Mouse (Mus musculus): ENCODE data around the gene Med20. TPM values are rescaled to one million over a fixed set of nuclear protein-coding genes. Genes with fewer than 3 reads are reported as not detected.
"Not testable (repeated sequence)": the region's sequence is repeated elsewhere in the genome, so short reads cannot be mapped to it uniquely, and the experiment has no call there.

The Med20 gene
- polyA plus RNA-seq, 1 experiment, result 17.0 TPM

DNA sequence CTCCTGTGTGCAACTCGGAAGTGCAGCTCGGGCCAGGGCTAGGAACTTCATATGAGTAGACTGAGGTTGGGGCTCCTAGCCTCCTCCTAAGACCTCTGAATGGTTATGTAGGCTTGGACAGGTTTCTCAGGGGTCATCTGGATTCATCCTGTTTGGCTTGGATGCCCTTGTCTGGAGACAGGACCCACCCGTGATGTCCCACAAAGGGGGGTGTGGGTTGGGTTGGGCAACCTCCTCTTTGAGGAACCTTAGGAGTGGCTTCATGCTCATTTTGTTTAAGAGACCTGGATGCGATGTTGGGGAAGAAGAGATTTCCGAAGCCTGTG lies 14.6 kb upstream of the Med20 start:
- Histone ChIP-seq H3K27ac (ENCODE audit: control insufficient read depth, insufficient read depth, low read depth, low read length) (no peak overlapping the region), H3K4me1 (ENCODE audit: control insufficient read depth, insufficient read depth, low read length) (peaks cover 29% of the 10 kb centered on the region), H3K36me3 (ENCODE audit: control insufficient read depth, insufficient read depth, low read length) (no peaks in the 10 kb centered on the region; the same call in 1 of the 2 replicates), H3K4me3 (ENCODE audit: control insufficient read depth, low read depth, low read length) (no peak overlapping the region), H3K27me3 (ENCODE audit: control insufficient read depth, insufficient read depth, low read length) (no peaks in the 10 kb centered on the region)
- TF ChIP-seq CTCF (IDR thresholded peaks at IDR 0.05; ENCODE audit: control insufficient read depth, insufficient read depth, insufficient replicate concordance, low read depth, low read length) (no peak), POLR2A (IDR thresholded peaks at IDR 0.05; ENCODE audit: control insufficient read depth, low read depth, low read length) (no peak)

DNA sequence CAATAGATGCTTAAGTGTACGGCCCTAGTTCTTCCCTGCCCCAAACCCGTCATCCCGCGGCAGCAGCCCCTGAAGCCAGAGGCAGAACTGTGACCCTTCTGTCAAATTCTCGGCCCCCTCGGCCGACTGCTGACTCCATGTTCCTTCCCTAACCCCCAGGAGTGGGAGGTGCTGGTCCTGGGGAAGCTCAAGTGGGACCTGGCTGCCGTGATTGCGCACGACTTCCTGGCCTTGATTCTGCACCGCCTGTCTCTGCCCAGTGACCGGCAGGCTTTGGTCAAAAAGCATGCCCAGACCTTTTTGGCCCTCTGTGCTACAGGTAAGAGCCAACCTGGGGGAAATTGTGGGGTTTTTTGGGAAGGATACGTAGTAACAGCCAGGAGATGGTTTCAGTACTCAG lies 14.1 kb upstream of the Med20 start:
- H3K27ac ChIP-seq (ENCODE audit: control insufficient read depth, insufficient read depth, low read depth, low read length), result no peak overlapping the region
- H3K27me3 ChIP-seq (ENCODE audit: control insufficient read depth, insufficient read depth, low read length), result no peaks in the 10 kb centered on the region
- H3K36me3 ChIP-seq (ENCODE audit: control insufficient read depth, insufficient read depth, low read length), result no peaks in the 10 kb centered on the region; the same call in 1 of the 2 replicates
- H3K4me3 ChIP-seq (ENCODE audit: control insufficient read depth, low read depth, low read length), result no peak overlapping the region
- TF ChIP-seq CTCF (IDR thresholded peaks at IDR 0.05; ENCODE audit: control insufficient read depth, insufficient read depth, insufficient replicate concordance, low read depth, low read length), result no peak
- no peak for TF ChIP-seq POLR2A (IDR thresholded peaks at IDR 0.05; ENCODE audit: control insufficient read depth, low read depth, low read length)
- H3K4me1 ChIP-seq (ENCODE audit: control insufficient read depth, insufficient read depth, low read length), result peaks cover 29% of the 10 kb centered on the region

DNA sequence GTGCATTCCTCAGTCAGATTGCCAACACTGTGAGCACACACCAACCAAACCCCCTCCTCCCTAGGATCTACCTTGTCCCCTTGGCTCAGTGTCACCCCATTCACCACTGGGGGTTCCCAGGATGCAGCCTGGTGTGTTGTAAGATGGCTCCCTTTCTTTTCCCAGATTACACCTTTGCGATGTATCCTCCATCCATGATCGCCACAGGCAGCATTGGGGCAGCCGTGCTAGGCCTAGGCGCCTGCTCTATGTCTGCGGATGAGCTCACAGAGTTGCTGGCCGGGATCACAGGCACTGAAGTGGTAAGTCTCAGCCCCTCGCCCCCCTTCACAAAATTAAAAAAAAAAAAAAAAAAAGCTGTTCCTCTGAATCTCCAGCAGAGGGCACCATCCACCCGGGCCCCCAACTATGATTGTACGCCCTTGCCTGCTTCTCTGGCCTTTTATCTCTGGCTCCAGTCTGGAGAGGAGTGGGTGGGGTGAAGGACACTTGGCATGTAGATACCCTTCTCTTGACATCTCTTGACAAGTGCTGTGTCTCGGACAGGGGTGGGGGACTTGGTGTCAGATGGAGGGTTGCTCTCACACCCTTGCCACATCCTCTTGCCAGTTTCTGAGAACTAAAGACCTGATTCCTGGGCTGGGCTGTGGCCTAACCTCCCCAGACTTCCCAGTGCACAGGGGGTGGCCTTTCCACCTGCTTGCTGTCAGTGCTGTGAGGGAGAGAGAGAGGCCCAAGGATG lies 13.4 kb upstream of the Med20 start:
- H3K27ac ChIP-seq (ENCODE audit: control insufficient read depth, insufficient read depth, low read depth, low read length), result no peak overlapping the region
- TF ChIP-seq POLR2A (IDR thresholded peaks at IDR 0.05; ENCODE audit: control insufficient read depth, low read depth, low read length) (no peak), CTCF (IDR thresholded peaks at IDR 0.05; ENCODE audit: control insufficient read depth, insufficient read depth, insufficient replicate concordance, low read depth, low read length) (no peak)
- no peaks in the 10 kb centered on the region for H3K27me3 ChIP-seq (ENCODE audit: control insufficient read depth, insufficient read depth, low read length)
- no peak overlapping the region; the same call in 1 of the 2 replicates for H3K4me3 ChIP-seq (ENCODE audit: control insufficient read depth, low read depth, low read length)
- no peaks in the 10 kb centered on the region; the same call in 1 of the 2 replicates for H3K36me3 ChIP-seq (ENCODE audit: control insufficient read depth, insufficient read depth, low read length)
- peaks cover 25% of the 10 kb centered on the region for H3K4me1 ChIP-seq (ENCODE audit: control insufficient read depth, insufficient read depth, low read length)

DNA sequence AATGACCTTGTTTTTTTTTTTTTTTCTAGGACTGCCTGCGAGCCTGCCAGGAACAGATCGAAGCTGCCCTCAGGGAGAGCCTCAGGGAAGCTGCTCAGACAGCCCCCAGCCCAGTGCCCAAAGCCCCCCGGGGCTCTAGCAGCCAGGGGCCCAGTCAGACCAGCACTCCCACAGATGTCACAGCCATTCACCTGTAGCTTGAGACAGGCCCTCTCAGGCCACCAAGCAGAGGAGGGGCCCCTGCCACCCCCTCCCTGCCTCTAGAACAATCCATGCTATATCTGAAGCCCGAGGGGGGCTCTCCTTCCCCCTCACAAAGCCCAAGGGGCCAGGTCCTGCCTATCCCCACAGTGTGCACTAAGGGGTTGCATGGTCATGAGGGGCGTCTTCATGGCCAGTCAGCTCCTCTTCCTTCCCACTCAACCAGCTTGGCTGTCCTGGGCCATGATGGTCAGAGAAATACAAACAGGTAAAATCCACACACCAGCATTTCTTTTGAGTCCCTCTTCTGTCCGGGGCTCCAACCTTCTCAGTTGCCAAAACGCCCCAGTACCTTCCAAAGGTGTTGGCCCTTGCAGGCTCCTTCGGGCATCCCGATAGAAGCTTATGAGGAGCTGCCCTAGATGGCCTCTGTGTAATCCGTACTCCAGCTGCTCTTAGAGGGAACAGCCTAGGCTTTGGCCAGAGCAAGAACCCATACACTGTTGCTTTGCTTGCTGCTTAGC lies 12.6 kb upstream of the Med20 start:
- H3K27me3 ChIP-seq (ENCODE audit: control insufficient read depth, insufficient read depth, low read length); H3K27ac ChIP-seq (ENCODE audit: control insufficient read depth, insufficient read depth, low read depth, low read length); H3K4me3 ChIP-seq (ENCODE audit: control insufficient read depth, low read depth, low read length); H3K36me3 ChIP-seq (ENCODE audit: control insufficient read depth, insufficient read depth, low read length): not testable (repeated sequence)
- H3K4me1 ChIP-seq (ENCODE audit: control insufficient read depth, insufficient read depth, low read length), result peaks cover 25% of the 10 kb centered on the region

DNA sequence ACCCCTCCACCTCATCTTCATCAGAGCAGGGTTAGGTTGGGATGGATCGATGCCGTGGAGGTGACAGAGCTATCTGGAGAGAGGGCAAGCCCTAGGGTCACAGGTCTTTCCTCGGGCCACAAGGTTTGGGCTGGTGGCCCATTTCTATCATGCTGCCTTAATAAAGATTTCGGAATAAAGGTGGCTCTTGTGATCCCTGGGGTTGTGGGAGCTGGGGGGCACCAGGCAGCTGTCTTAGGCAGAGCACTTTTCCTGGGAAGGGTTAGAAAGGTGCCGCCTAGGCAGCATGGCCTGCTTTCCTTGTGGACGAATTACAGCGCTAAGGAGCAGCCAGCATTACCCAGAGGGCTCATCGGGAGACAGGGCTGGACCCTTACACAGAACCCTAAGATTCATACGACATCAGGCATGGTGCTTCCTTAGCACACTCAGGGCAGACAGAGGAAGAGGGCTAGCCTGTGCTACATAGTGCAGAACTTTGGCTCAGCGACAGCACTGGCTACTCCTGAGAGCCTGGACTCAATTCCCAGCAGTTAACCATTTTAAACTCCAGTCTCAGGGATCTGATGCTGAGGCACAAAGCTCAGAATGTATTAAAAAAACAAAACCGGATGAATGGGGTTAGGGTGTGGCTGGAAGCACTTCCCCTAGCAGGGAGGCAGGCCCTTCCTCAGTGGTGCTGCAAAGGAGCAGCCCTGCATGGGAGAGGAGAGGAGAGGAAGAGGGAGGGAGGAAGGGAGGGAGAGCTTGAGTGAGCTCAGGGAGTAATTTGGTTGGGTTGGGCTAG lies 11.7 kb upstream of the Med20 start:
- no peak overlapping the region for H3K27ac ChIP-seq (ENCODE audit: control insufficient read depth, insufficient read depth, low read depth, low read length)
- peaks cover 16% of the 10 kb centered on the region for H3K4me1 ChIP-seq (ENCODE audit: control insufficient read depth, insufficient read depth, low read length)
- no peak for TF ChIP-seq POLR2A (IDR thresholded peaks at IDR 0.05; ENCODE audit: control insufficient read depth, low read depth, low read length)
- TF ChIP-seq CTCF (IDR thresholded peaks at IDR 0.05; ENCODE audit: control insufficient read depth, insufficient read depth, insufficient replicate concordance, low read depth, low read length), result no peak
- no peaks in the 10 kb centered on the region for H3K27me3 ChIP-seq (ENCODE audit: control insufficient read depth, insufficient read depth, low read length)
- no peak overlapping the region for H3K4me3 ChIP-seq (ENCODE audit: control insufficient read depth, low read depth, low read length)
- peaks cover 3% of the 10 kb centered on the region for H3K36me3 ChIP-seq (ENCODE audit: control insufficient read depth, insufficient read depth, low read length)

DNA sequence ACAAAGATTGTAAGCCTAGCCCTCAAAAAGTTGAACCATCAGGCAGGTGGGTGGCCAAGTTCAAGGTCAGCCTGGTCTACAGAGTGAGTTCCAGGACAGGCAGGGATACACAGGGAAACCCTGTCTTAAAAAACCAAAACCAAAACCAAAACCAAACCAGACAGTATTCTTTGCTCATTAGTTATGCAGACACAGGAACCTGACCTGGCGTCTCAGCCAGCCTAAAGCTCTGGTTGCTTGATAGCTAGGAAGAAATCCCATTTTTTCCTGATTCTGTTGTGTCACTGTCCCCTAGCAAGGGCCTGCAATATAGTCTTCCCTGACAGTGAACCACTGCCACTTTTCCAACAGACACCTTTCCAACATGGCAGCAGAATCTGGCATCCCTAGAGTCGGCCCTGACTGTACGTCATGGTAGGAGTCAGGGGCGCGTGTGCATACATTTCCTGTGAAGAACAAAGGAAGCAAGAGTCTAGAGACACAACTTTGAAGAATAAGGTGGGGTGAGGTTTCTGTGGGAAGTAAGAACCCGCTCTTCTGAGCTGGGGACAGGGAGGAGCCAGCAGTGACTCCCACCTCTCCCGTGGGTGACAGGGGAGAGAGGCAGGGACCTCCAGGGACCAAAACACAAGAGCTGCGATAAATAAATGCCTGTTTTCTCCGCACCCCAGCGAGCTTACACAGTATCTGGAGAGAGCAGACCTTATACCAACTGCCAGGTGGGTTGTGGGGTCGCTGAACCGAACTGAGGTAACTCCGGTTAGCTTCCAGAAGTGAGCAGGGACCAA lies 10.6 kb upstream of the Med20 start:
- no peak overlapping the region for H3K4me3 ChIP-seq (ENCODE audit: control insufficient read depth, low read depth, low read length)
- TF ChIP-seq CTCF (IDR thresholded peaks at IDR 0.05; ENCODE audit: control insufficient read depth, insufficient read depth, insufficient replicate concordance, low read depth, low read length), result no peak
- no peak for TF ChIP-seq POLR2A (IDR thresholded peaks at IDR 0.05; ENCODE audit: control insufficient read depth, low read depth, low read length)
- peaks cover 6% of the 10 kb centered on the region for H3K4me1 ChIP-seq (ENCODE audit: control insufficient read depth, insufficient read depth, low read length)
- no peaks in the 10 kb centered on the region for H3K27me3 ChIP-seq (ENCODE audit: control insufficient read depth, insufficient read depth, low read length)
- no peak overlapping the region for H3K27ac ChIP-seq (ENCODE audit: control insufficient read depth, insufficient read depth, low read depth, low read length)
- peaks cover 6% of the 10 kb centered on the region for H3K36me3 ChIP-seq (ENCODE audit: control insufficient read depth, insufficient read depth, low read length)

DNA sequence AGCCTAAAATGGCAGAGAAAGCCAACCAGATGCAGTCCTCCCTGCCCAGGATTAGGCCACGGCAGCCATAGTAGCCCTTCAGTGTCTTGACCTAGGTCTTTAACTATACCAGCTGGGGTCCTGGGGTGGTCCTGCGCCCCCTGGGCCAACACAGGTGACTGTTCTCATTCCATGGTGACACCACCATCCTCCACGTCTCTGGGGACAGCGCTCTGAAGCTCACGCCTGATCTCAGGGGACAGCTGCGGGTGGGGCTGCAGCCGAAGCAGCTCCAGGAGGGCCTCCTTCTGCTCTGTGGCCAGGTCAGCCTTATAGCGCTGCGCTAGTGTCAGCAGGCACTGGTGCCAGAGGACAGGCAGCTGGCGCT lies 10.0 kb upstream of the Med20 start:
- H3K4me3 ChIP-seq (ENCODE audit: control insufficient read depth, low read depth, low read length), result no peak overlapping the region
- H3K27ac ChIP-seq (ENCODE audit: control insufficient read depth, insufficient read depth, low read depth, low read length), result no peak overlapping the region
- H3K36me3 ChIP-seq (ENCODE audit: control insufficient read depth, insufficient read depth, low read length), result peaks cover 6% of the 10 kb centered on the region
- peaks cover 6% of the 10 kb centered on the region for H3K4me1 ChIP-seq (ENCODE audit: control insufficient read depth, insufficient read depth, low read length)
- TF ChIP-seq CTCF (IDR thresholded peaks at IDR 0.05; ENCODE audit: control insufficient read depth, insufficient read depth, insufficient replicate concordance, low read depth, low read length), result no peak
- no peak for TF ChIP-seq POLR2A (IDR thresholded peaks at IDR 0.05; ENCODE audit: control insufficient read depth, low read depth, low read length)
- H3K27me3 ChIP-seq (ENCODE audit: control insufficient read depth, insufficient read depth, low read length), result no peaks in the 10 kb centered on the region
